Mouse (Mus musculus) heart, embryonic 11.5 days (tissue): ENCODE results near the gene Rnf186. TPM values are rescaled to one million over a fixed set of nuclear protein-coding genes. Genes with fewer than 3 reads are reported as not detected.

Source experiments
- ATAC-seq: fragments of 200-750 bp; cut with Nextera tagmentation; replicated peaks from 2 replicates; pipeline ENCODE4 v1.8.0; 2017; ENCODE audit warnings: moderate library complexity; ENCODE audit not compliant: insufficient number of reproducible peaks, low FRiP score, low TSS enrichment
- H3K27ac ChIP-seq: fragments of 300-500 bp; sonication (generic); 2 replicates; pipeline ENCODE4 v1.5.1; 2014; ENCODE audit warnings: mild to moderate bottlenecking, low read depth, low read length
- H3K27me3 ChIP-seq: fragments of 300-500 bp; sonication (generic); 2 replicates; pipeline ENCODE4 v1.6.1; 2014; ENCODE audit warnings: mild to moderate bottlenecking, low read length, mixed read lengths; ENCODE audit not compliant: control insufficient read depth, insufficient read depth
- H3K36me3 ChIP-seq: fragments of 300-500 bp; sonication (generic); 2 replicates; pipeline ENCODE4 v1.6.1; 2014; ENCODE audit warnings: mild to moderate bottlenecking, low read length, moderate library complexity, mixed read lengths; ENCODE audit not compliant: control insufficient read depth, insufficient read depth
- H3K4me1 ChIP-seq: fragments of 300-500 bp; sonication (generic); 2 replicates; pipeline ENCODE4 v1.6.1; 2014; ENCODE audit warnings: low read length; ENCODE audit not compliant: control insufficient read depth, insufficient read depth
- H3K4me2 ChIP-seq: fragments of 300-500 bp; sonication (generic); 2 replicates; pipeline ENCODE4 v1.6.1; 2014; ENCODE audit warnings: mild to moderate bottlenecking, moderate library complexity
- H3K4me3 ChIP-seq: fragments of 300-500 bp; sonication (generic); 2 replicates; pipeline ENCODE4 v1.5.1; 2014; ENCODE audit warnings: low read depth, low read length
- H3K9ac ChIP-seq: fragments of 300-500 bp; sonication (generic); 2 replicates; pipeline ENCODE4 v1.6.1; 2014; ENCODE audit warnings: mild to moderate bottlenecking, low read depth, low read length, moderate library complexity
- H3K9me3 ChIP-seq: fragments of 300-500 bp; sonication (generic); replicated peaks from 2 replicates; pipeline ENCODE4 v1.6.1; 2016; ENCODE audit warnings: low read length; ENCODE audit not compliant: control insufficient read depth
- WGBS: fragments of 180-500 bp; shearing (Covaris S2); extraction: QIAGEN DNeasy Blood & Tissue Kit; methylation state at CpG from one replicate; pipeline ENCODE4 v1.1.7; 2014; ENCODE audit not compliant: insufficient replicate concordance; 5-methylcytosine and 5-hydroxymethylcytosine counted together
- polyA plus RNA-seq: library from polyadenylated mRNA; unstranded; fragments of >200 nt; fragmentation: Nextera tagmentation; extraction: Ambion mirVana; gene quantifications from 2 replicates; pipeline ENCODE4 v1.2.1, GENCODE M21; 2014

Rnf186 gene
- polyA plus RNA-seq, 1 experiment from 2014 or later, result not detected

- H3K4me2 ChIP-seq, result no peak overlapping the region
- H3K9me3 ChIP-seq, result no peaks in the 10 kb centered on the region
- H3K36me3 ChIP-seq, result no peaks in the 10 kb centered on the region
- H3K4me1 ChIP-seq, result no peaks in the 10 kb centered on the region
- no peak for ATAC-seq
- WGBS, result 89% methylated on average over 13 of the region's 13 CpGs
- H3K9ac ChIP-seq, result no peak overlapping the region
- no peak overlapping the region for H3K4me3 ChIP-seq
- no peak overlapping the region for H3K27ac ChIP-seq
- H3K27me3 ChIP-seq, result no peaks in the 10 kb centered on the region
Observed at GRCm38 (mm10) chr4:139011201-139011702, 44.3 kb downstream of the Rnf186 start.

DNA sequence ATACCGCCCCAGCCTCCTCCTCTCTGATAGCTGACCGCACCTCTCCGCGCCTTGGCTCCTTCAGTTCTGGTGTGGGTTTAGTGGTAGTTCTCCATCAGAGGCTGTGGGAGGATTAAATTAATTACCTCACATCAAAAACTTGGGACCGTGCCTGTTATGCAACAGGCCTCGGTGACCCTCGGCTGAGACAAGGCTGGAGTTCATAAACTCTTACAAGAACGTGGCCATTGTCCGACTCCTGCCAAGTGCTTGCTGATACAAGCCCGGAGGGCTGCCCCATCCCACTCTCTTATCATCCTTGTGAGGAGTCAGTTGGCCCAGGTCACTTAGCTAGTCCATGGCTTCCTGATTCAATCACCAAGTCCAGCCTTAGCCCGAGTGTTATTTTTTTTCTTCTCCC, 46.4 kb downstream of the Rnf186 start:
- H3K4me2 ChIP-seq, result no peak overlapping the region
- no peaks in the 10 kb centered on the region for H3K36me3 ChIP-seq
- no peaks in the 10 kb centered on the region for H3K27me3 ChIP-seq
- no peak overlapping the region for H3K4me3 ChIP-seq
- H3K4me1 ChIP-seq, result no peaks in the 10 kb centered on the region
- WGBS, result 73% methylated on average over 11 of the region's 11 CpGs
- H3K9ac ChIP-seq, result no peak overlapping the region
- no peak for ATAC-seq
- no peaks in the 10 kb centered on the region for H3K9me3 ChIP-seq
- H3K27ac ChIP-seq, result no peak overlapping the region

GRCm38 (mm10) chr4:139014793-139015192, 47.9 kb downstream of the Rnf186 start:
- Histone ChIP-seq H3K36me3 (no peaks in the 10 kb centered on the region), H3K9ac (no peak overlapping the region), H3K4me1 (peaks cover 5% of the 10 kb centered on the region; the same call in 1 of the 2 replicates), H3K4me2 (no peak overlapping the region), H3K9me3 (no peaks in the 10 kb centered on the region), H3K4me3 (no peak overlapping the region), H3K27me3 (no peaks in the 10 kb centered on the region), H3K27ac (no peak overlapping the region)
- WGBS, result 77% methylated on average over 6 of the region's 6 CpGs
- ATAC-seq, result no peak

Other genes starting within 250 kb of the Rnf186 start
- 0.31 and 0.52 TPM in 2 replicates for gene Pla2g2c, start 242.3 kb upstream of the Rnf186 start, polyA plus RNA-seq
- gene Ubxn10, start 229.9 kb upstream of the Rnf186 start, polyA plus RNA-seq, result 1.2 and 1.3 TPM in 2 replicates
- gene Pla2g2f, start 209.5 kb upstream of the Rnf186 start, polyA plus RNA-seq, result not detected in 2 replicates
- not detected in 2 replicates for gene Pla2g2d, start 191.4 kb upstream of the Rnf186 start, polyA plus RNA-seq
- 1.1 and 1.9 TPM in 2 replicates for gene Pla2g5, start 103.6 kb upstream of the Rnf186 start, polyA plus RNA-seq
- not detected in 2 replicates for gene Gm13030, start 93.1 kb upstream of the Rnf186 start, polyA plus RNA-seq
- not detected in 2 replicates for gene Pla2g2e, start 89.2 kb upstream of the Rnf186 start, polyA plus RNA-seq
- 3.4 and 4.2 TPM in 2 replicates for gene Otud3, start 53.2 kb upstream of the Rnf186 start, polyA plus RNA-seq
- 3.0 TPM in 2 replicates for gene Tmco4, start 5.8 kb downstream of the Rnf186 start, polyA plus RNA-seq
- not detected in 2 replicates for gene Htr6, start 108.5 kb downstream of the Rnf186 start, polyA plus RNA-seq
- 6.3 and 7.2 TPM in 2 replicates for gene Nbl1, start 125.9 kb downstream of the Rnf186 start, polyA plus RNA-seq
- gene Minos1, start 164.0 kb downstream of the Rnf186 start, polyA plus RNA-seq, result 649 and 675 TPM in 2 replicates
- gene Capzb, start 225.8 kb downstream of the Rnf186 start, polyA plus RNA-seq, result 316 and 319 TPM in 2 replicates